Mouse (Mus musculus) liver, embryonic 14.5 days (tissue): ENCODE results near the gene Hacd2. TPM values are rescaled to one million over a fixed set of nuclear protein-coding genes. Genes with fewer than 3 reads are reported as not detected.

Experiments
- ATAC-seq: fragments of 200-750 bp; cut with Nextera tagmentation; 2 replicates; pipeline ENCODE4 v1.8.0; 2017; ENCODE audit warnings: moderate number of reproducible peaks, mild to moderate bottlenecking, moderate library complexity; ENCODE audit not compliant: insufficient read depth
- DNase-seq, 3 experiments: peaks; one replicate each; pipeline ENCODE4 v3.0.0-alpha.2; 2012 to 2013; ENCODE audit warnings: low read depth in 3 of 3, low spot score in 3 of 3
- H3K27ac ChIP-seq: fragments of 300-500 bp; sonication (generic); 2 replicates; pipeline ENCODE4 v1.5.1; 2014; ENCODE audit warnings: moderate library complexity, mild to moderate bottlenecking, control low read depth, inconsistent platforms
- H3K27me3 ChIP-seq: fragments of 300-500 bp; sonication (generic); 2 replicates; pipeline ENCODE4 v1.6.1; 2014; ENCODE audit warnings: mild to moderate bottlenecking, low read length, moderate library complexity; ENCODE audit not compliant: control insufficient read depth, insufficient read depth
- H3K36me3 ChIP-seq: fragments of 300-500 bp; sonication (generic); replicated peaks from 2 replicates; pipeline ENCODE4 v1.6.1; 2014; ENCODE audit warnings: low read depth; ENCODE audit not compliant: control insufficient read depth, insufficient read depth
- H3K4me1 ChIP-seq, 2 experiments: fragments of 200-500 bp in 1 of 2; fragments of 300-500 bp in 1 of 2; sonication (generic) in 1 of 2; replicated peaks; 2 replicates each; pipeline ENCODE4 v1.6.1; 2012 to 2014; ENCODE audit warnings: antibody characterized with exemption in 1 of 2, inconsistent platforms in 1 of 2, low read length in 1 of 2; ENCODE audit not compliant: control insufficient read depth in 2 of 2, insufficient read depth in 2 of 2
- H3K4me2 ChIP-seq: fragments of 300-500 bp; sonication (generic); 2 replicates; pipeline ENCODE4 v1.6.1; 2014; ENCODE audit warnings: low read depth, mild to moderate bottlenecking, control low read depth, moderate library complexity
- H3K4me3 ChIP-seq, 2 experiments: fragments of 200-500 bp in 1 of 2; fragments of 300-500 bp in 1 of 2; sonication (generic) in 1 of 2; 2 replicates each; pipeline ENCODE4 v1.5.1; 2012 to 2014; ENCODE audit warnings: low read depth in 2 of 2, low read length in 2 of 2, mild to moderate bottlenecking in 2 of 2, control low read depth in 1 of 2, inconsistent platforms in 1 of 2, moderate library complexity in 1 of 2; ENCODE audit not compliant: insufficient read depth in 1 of 2
- H3K9ac ChIP-seq: fragments of 300-500 bp; sonication (generic); replicated peaks from 2 replicates; pipeline ENCODE4 v1.6.1; 2014; ENCODE audit warnings: mild to moderate bottlenecking, control low read depth, moderate library complexity
- H3K9me3 ChIP-seq: fragments of 300-500 bp; sonication (generic); 2 replicates; pipeline ENCODE4 v1.6.1; 2016; ENCODE audit warnings: low read length, mixed read lengths; ENCODE audit not compliant: control insufficient read depth
- CTCF ChIP-seq: IDR thresholded peaks from 2 replicates; pipeline ENCODE4 v1.5.1; 2016; ENCODE audit warnings: antibody characterized with exemption, low read depth, control low read depth
- EP300 ChIP-seq: IDR thresholded peaks from 2 replicates; pipeline ENCODE4 v1.6.1; 2016; ENCODE audit warnings: antibody characterized with exemption, low read depth
- WGBS: fragments of 180-500 bp; shearing (Covaris S2); extraction: QIAGEN DNeasy Blood & Tissue Kit; methylation state at CpG from one replicate; pipeline ENCODE4 v1.1.7; 2014; ENCODE audit not compliant: insufficient replicate concordance; 5-methylcytosine and 5-hydroxymethylcytosine counted together
- polyA plus RNA-seq, 2 experiments: library from polyadenylated mRNA; depleted of rRNA in 1 of 2; stranded (reverse) in 1 of 2; unstranded in 1 of 2; fragments of >200 nt; fragmentation: Nextera tagmentation in 1 of 2; extraction: Ambion mirVana in 1 of 2; gene quantifications; 2 replicates each; pipeline versions ENCODE4 v1.2.1 to v1.2.3; 2012 to 2014

Hacd2 gene
- polyA plus RNA-seq, 2 experiments = 33.4 to 55.5 TPM

GRCm38 (mm10) chr16:35117436-35117835 lies 95.2 kb downstream of the Hacd2 start:
- no peak for TF ChIP-seq CTCF
- TF ChIP-seq EP300 = no peak

GRCm38 (mm10) chr16:35120603-35121002 lies 98.4 kb downstream of the Hacd2 start:
- 63% methylated on average over 4 of the region's 4 CpGs for WGBS
- TF ChIP-seq CTCF (no peak), EP300 (no peak)
- Histone ChIP-seq H3K9me3 (no peaks in the 10 kb centered on the region), H3K4me2 (no peak overlapping the region), H3K4me3 (no peak overlapping the region), H3K9ac (no peak overlapping the region), H3K27me3 (no peaks in the 10 kb centered on the region), H3K36me3 (no peaks in the 10 kb centered on the region), H3K4me1 (no peaks in the 10 kb centered on the region), H3K27ac (no peak overlapping the region)
- ATAC-seq (no peak), DNase-seq (no peak)

More at GRCm38 (mm10) chr16:35117436-35117835, 95.2 kb downstream of the Hacd2 start:
- ATAC-seq = no peak
- no peak overlapping the region for H3K4me2 ChIP-seq
- no peak for DNase-seq
- no peak overlapping the region for H3K4me3 ChIP-seq
- no peaks in the 10 kb centered on the region for H3K4me1 ChIP-seq
- no peak overlapping the region for H3K9ac ChIP-seq
- 70% methylated on average over 7 of the region's 7 CpGs for WGBS
- H3K27ac ChIP-seq = no peak overlapping the region
- no peaks in the 10 kb centered on the region for H3K9me3 ChIP-seq
- H3K36me3 ChIP-seq = no peaks in the 10 kb centered on the region
- H3K27me3 ChIP-seq = no peaks in the 10 kb centered on the region

GRCm38 (mm10) chr16:35127270-35127669 lies 105.0 kb downstream of the Hacd2 start:
- Histone ChIP-seq H3K9ac (no peak overlapping the region), H3K4me2 (no peak overlapping the region), H3K4me1 (no peaks in the 10 kb centered on the region), H3K4me3 (no peak overlapping the region), H3K9me3 (no peaks in the 10 kb centered on the region), H3K36me3 (no peaks in the 10 kb centered on the region), H3K27ac (no peak overlapping the region), H3K27me3 (no peaks in the 10 kb centered on the region)
- no peak for ATAC-seq
- WGBS = 78% methylated on average over 5 of the region's 5 CpGs
- TF ChIP-seq CTCF (no peak), EP300 (no peak)
- no peak for DNase-seq

- Histone ChIP-seq H3K27ac (no peak overlapping the region), H3K4me3 (no peak overlapping the region), H3K4me1 (no peaks in the 10 kb centered on the region), H3K27me3 (no peaks in the 10 kb centered on the region), H3K9ac (no peak overlapping the region), H3K4me2 (no peak overlapping the region), H3K9me3 (no peaks in the 10 kb centered on the region), H3K36me3 (no peaks in the 10 kb centered on the region)
- 32% methylated on average over 3 of the region's 3 CpGs for WGBS
- no peak for DNase-seq
- ATAC-seq = no peak
- no peak for TF ChIP-seq EP300
- no peak for TF ChIP-seq CTCF
These were observed 107.9 kb downstream of the Hacd2 start for GRCm38 (mm10) chr16:35130172-35130571.

GRCm38 (mm10) chr16:35139416-35139815 lies 117.2 kb downstream of the Hacd2 start:
- no peak overlapping the region for H3K4me2 ChIP-seq
- WGBS = 64% methylated on average over 6 of the region's 6 CpGs
- TF ChIP-seq EP300 (no peak), CTCF (no peak)

More at GRCm38 (mm10) chr16:35139416-35139815, 117.2 kb downstream of the Hacd2 start:
- ATAC-seq (no peak), DNase-seq (no peak)
- no peak overlapping the region for H3K9ac ChIP-seq
- H3K4me3 ChIP-seq = no peak overlapping the region
- H3K27ac ChIP-seq = no peak overlapping the region
- H3K4me1 ChIP-seq = no peaks in the 10 kb centered on the region
- H3K36me3 ChIP-seq = no peaks in the 10 kb centered on the region
- no peaks in the 10 kb centered on the region for H3K27me3 ChIP-seq
- H3K9me3 ChIP-seq = no peaks in the 10 kb centered on the region
